Mouse (Mus musculus): ENCODE measurements at regions not wholly inside any gene's neighbourhood (a gene's known extent, or its start where the extent isn't known, plus 50 kb on each side); places are given as distances from the start of the nearest gene placed in this dataset.

GRCm38 (mm10) chr13:71248261-71249031 lies 406.8 kb upstream of the Adamts16 start:
- H3K9ac ChIP-seq (ENCODE audit: control insufficient read depth, low read depth, low read length, poor library complexity, severe bottlenecking) = no peak overlapping the region
- no peaks in the 10 kb centered on the region for H3K27me3 ChIP-seq (ENCODE audit: control insufficient read depth in 1 of 2, insufficient read depth in 2 of 2, low read length in 2 of 2)
- TF ChIP-seq POLR2AphosphoS2 (IDR thresholded peaks at IDR 0.05; ENCODE audit: low read length) (no peak), GATA1 (IDR thresholded peaks at IDR 0.05; ENCODE audit: low read depth, low read length) (no peak), USF2 (IDR thresholded peaks at IDR 0.05; ENCODE audit: borderline replicate concordance in 1 of 2, insufficient read depth in 1 of 2, low read depth in 1 of 2, low read length in 2 of 2) (no peak), HCFC1 (IDR thresholded peaks at IDR 0.05; ENCODE audit: low read depth, low read length) (no peak)
- H3K4me1 ChIP-seq (ENCODE audit: control insufficient read depth in 1 of 2, insufficient read depth in 2 of 2, low read length in 2 of 2) = no peaks in the 10 kb centered on the region
- no peak overlapping the region for H3K4me3 ChIP-seq (ENCODE audit: control insufficient read depth in 1 of 2, insufficient read depth in 1 of 2, low read depth in 2 of 2, low read length in 2 of 2)
- no peak for DNase-seq (ENCODE audit: low read depth, low spot score)
- H3K9me3 ChIP-seq (replicated peaks; ENCODE audit: insufficient read depth, low read length) = no peaks in the 10 kb centered on the region
- no peaks in the 10 kb centered on the region for H3K36me3 ChIP-seq (ENCODE audit: control insufficient read depth in 1 of 2, insufficient read depth in 2 of 2, low read length in 2 of 2)
- H3K79me2 ChIP-seq (ENCODE audit: control insufficient read depth, insufficient read depth, low read length, poor library complexity) = no peaks in the 10 kb centered on the region
- H3K27ac ChIP-seq (ENCODE audit: control insufficient read depth, low read depth, low read length) = no peak overlapping the region

- H3K27me3 ChIP-seq (ENCODE audit: control insufficient read depth in 1 of 2, insufficient read depth in 2 of 2, low read length in 2 of 2) = no peaks in the 10 kb centered on the region
- no peaks in the 10 kb centered on the region for H3K9me3 ChIP-seq (replicated peaks; ENCODE audit: insufficient read depth, low read length)
- no peak for TF ChIP-seq UBTF (IDR thresholded peaks at IDR 0.05; ENCODE audit: borderline replicate concordance, insufficient read depth, low read depth, low read length)
- TF ChIP-seq MAFK (IDR thresholded peaks at IDR 0.05; ENCODE audit: borderline replicate concordance, low read depth, low read length) = no peak
- TF ChIP-seq MYB (IDR thresholded peaks at IDR 0.05; ENCODE audit: low read depth, low read length) = no peak
- TF ChIP-seq TBP (IDR thresholded peaks at IDR 0.05; ENCODE audit: low read depth, low read length) = no peak
- TF ChIP-seq USF2 (IDR thresholded peaks at IDR 0.05; ENCODE audit: borderline replicate concordance in 1 of 2, insufficient read depth in 1 of 2, low read depth in 1 of 2, low read length in 2 of 2) = no peak
- no peak overlapping the region for H3K4me3 ChIP-seq (ENCODE audit: control insufficient read depth in 1 of 2, insufficient read depth in 1 of 2, low read depth in 2 of 2, low read length in 2 of 2)
- H3K79me2 ChIP-seq (ENCODE audit: control insufficient read depth, insufficient read depth, low read length, poor library complexity) = no peaks in the 10 kb centered on the region
- no peaks in the 10 kb centered on the region for H3K36me3 ChIP-seq (ENCODE audit: control insufficient read depth in 1 of 2, insufficient read depth in 2 of 2, low read length in 2 of 2)
- H3K9ac ChIP-seq (ENCODE audit: control insufficient read depth, low read depth, low read length, poor library complexity, severe bottlenecking) = no peak overlapping the region
- no peak overlapping the region for H3K27ac ChIP-seq (ENCODE audit: control insufficient read depth, low read depth, low read length)
- no peaks in the 10 kb centered on the region for H3K4me1 ChIP-seq (ENCODE audit: control insufficient read depth in 1 of 2, insufficient read depth in 2 of 2, low read length in 2 of 2)
- DNase-seq (ENCODE audit: low read depth, low spot score) = no peak
Measured at GRCm38 (mm10) chr13:71247241-71247640, 405.6 kb upstream of the Adamts16 start.

DNA sequence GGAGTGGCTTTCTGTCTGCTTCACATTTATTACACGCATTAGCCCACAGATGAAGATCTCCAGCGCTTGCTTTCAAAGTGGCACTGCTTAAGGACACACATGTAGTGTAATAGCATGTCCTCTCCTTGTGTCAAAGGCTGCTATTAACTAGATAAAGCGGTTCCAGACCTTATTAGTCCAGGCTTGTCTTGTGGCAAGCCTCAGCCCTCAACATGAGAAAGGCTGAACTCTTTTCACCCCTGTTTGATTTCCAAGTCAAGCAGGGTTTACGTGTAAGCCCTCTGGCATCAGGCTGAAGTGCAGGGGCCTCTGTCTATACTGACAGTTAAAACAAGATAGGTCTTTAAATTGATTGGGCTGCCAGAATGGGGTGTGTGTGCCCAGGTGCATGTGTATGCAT lies 403.7 kb upstream of the Adamts16 start:
- H3K27ac ChIP-seq (ENCODE audit: control insufficient read depth, low read depth, low read length) = no peak overlapping the region
- H3K9me3 ChIP-seq (replicated peaks; ENCODE audit: insufficient read depth, low read length) = no peaks in the 10 kb centered on the region
- TF ChIP-seq RAD21 (IDR thresholded peaks at IDR 0.05; ENCODE audit: low read depth, low read length) (no peak), E2F4 (IDR thresholded peaks at IDR 0.05; ENCODE audit: borderline replicate concordance, low read depth, low read length) (no peak), NELFE (IDR thresholded peaks at IDR 0.05; ENCODE audit: low read depth, low read length) (no peak)
- no peaks in the 10 kb centered on the region for H3K36me3 ChIP-seq (ENCODE audit: control insufficient read depth in 1 of 2, insufficient read depth in 2 of 2, low read length in 2 of 2)
- no peak overlapping the region for H3K9ac ChIP-seq (ENCODE audit: control insufficient read depth, low read depth, low read length, poor library complexity, severe bottlenecking)
- H3K27me3 ChIP-seq (ENCODE audit: control insufficient read depth in 1 of 2, insufficient read depth in 2 of 2, low read length in 2 of 2) = no peaks in the 10 kb centered on the region
- no peak for DNase-seq (ENCODE audit: low read depth, low spot score)
- H3K79me2 ChIP-seq (ENCODE audit: control insufficient read depth, insufficient read depth, low read length, poor library complexity) = no peaks in the 10 kb centered on the region
- no peak overlapping the region for H3K4me3 ChIP-seq (ENCODE audit: control insufficient read depth in 1 of 2, insufficient read depth in 1 of 2, low read depth in 2 of 2, low read length in 2 of 2)
- H3K4me1 ChIP-seq (ENCODE audit: control insufficient read depth in 1 of 2, insufficient read depth in 2 of 2, low read length in 2 of 2) = no peaks in the 10 kb centered on the region
